Mouse (Mus musculus): ENCODE measurements around the gene Olfr137.

The Olfr137 gene

DNA sequence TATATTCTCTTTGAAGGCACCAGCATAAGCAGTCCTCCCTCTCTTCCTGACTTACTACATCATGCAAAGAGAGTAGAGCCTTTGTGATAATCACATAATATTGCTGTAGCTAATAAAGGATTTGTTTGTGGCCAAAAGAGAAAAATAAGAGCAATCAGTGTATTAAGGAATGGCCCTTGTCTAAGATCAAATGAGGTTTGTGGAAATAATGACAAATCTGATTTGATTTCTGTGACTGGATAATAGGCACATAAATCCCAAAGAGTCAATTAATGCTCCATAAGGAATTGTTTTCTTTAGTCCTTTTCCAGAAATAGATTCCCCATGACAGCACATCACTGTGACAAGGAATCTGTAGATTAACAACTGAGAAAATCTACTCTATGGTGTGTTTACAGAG, at the start of gene Olfr137:
Gene Olfr137 (minus strand): TSS at position 101 of the 400 bp plus-strand sequence.
- no peak for DNase-seq

DNA sequence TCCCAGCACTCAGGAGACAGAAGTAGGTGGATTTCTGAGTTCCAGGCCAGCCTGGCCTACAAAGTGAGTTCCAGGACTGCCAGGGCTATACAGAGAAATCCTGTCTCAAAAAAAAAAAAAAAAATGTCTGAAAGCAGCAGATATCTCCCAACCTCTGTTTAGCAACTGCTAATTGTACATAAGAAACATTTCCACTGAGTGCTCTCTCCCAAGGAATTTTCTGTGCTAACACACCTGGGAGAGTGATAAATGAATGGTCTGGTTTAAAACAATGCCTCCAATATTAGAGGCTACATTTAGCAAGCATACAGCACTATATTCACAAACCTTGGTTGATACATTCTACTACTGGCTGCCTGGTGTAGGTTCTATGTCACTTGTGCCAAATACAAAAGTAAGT, 22.2 kb upstream of the Olfr137 start, which contains the start of gene Olfr136:
Gene Olfr136 (plus strand): TSS at position 301 of the 400 bp plus-strand sequence.
- DNase-seq, result no peak

DNA sequence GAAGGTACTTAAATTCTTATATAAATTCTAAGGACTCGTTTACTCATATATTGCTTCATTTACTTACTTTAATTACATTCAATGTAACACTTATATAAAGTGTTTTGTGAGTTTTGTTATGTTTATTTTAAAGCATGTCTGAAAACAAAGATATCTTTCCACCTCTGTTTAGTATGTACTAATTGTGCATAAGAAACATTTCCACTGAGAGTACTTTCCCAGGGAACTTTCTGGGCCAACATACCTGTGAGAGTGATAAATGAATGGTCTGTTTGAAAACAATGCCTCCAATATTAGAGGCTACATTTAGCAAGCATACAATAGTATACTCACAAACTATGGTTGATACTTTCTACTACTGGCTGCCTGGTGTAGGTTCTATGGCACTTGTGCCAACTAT, 46.6 kb downstream of the Olfr137 start, which contains the start of gene Olfr138:
Gene Olfr138 (plus strand): TSS at position 301 of the 400 bp plus-strand sequence.
- DNase-seq, result no peak
